Mouse (Mus musculus) gastrocnemius, adult 8-10 months (tissue): ENCODE measurements around the gene Mrgprx2. TPM values are rescaled to one million over a fixed set of nuclear protein-coding genes. Genes with fewer than 3 reads are reported as not detected.
"Not testable (repeated sequence)": the region's sequence is repeated elsewhere in the genome, so short reads cannot be mapped to it uniquely, and the experiment has no call there.

Source experiments
- DNase-seq, 2 experiments: peaks; one replicate each; pipeline ENCODE4 v3.0.0; 2022; ENCODE audit warnings: low spot score in 2 of 2
- total RNA-seq, 4 experiments: library from RNA; stranded (reverse); gene quantifications; 2 replicates each; pipeline ENCODE4 v1.2.4; 2022

Mrgprx2 gene
- total RNA-seq = under 1 TPM in 2 of 4 experiments, not detected in 2; 0.05 to 0.17 TPM

- no peak for DNase-seq
These were observed at the start of gene Mrgprx2 for GRCm38 (mm10) chr7:48499221-48499620. Gene Mrgprx2, minus strand, starts transcription at chr7:48499321.

GRCm38 (mm10) chr7:48456242-48456641 lies 42.9 kb downstream of the Mrgprx2 start, which contains the start of gene Mrgprb1:
Gene Mrgprb1, minus strand, starts transcription at chr7:48456342.
- DNase-seq = no peak

- no peak for DNase-seq
These were observed 62.5 kb downstream of the Mrgprx2 start for GRCm38 (mm10) chr7:48436581-48436980.

- not testable (repeated sequence) for DNase-seq
These were observed 63.2 kb downstream of the Mrgprx2 start for GRCm38 (mm10) chr7:48435936-48436335.

Other genes starting within 250 kb of the Mrgprx2 start
- gene Mrgprb8, start 110.8 kb downstream of the Mrgprx2 start, total RNA-seq = not detected
- gene Mrgprb1, start 43.0 kb downstream of the Mrgprx2 start, total RNA-seq = under 1 TPM; 0.19 to 0.45 (median 0.27) TPM
- under 1 TPM in 1 of 4 experiments, not detected in 3; 0.13 TPM for gene Mrgprb2, start 58.8 kb upstream of the Mrgprx2 start, total RNA-seq
- gene Mrgprb3, start 144.5 kb upstream of the Mrgprx2 start, total RNA-seq = not detected